Mouse (Mus musculus) myocyte (in vitro differentiated cells): Measurements from ENCODE around the gene Hist1h4a. TPM values are rescaled to one million over a fixed set of nuclear protein-coding genes. Genes with fewer than 3 reads are reported as not detected.

ENCODE experiments used
- H3K27me3 ChIP-seq: one replicate; pipeline ENCODE4 v1.6.1; 2011; ENCODE audit not compliant: control insufficient read depth, insufficient read depth, insufficient read length
- H3K36me3 ChIP-seq: one replicate; pipeline ENCODE4 v1.6.1; 2011; ENCODE audit not compliant: control insufficient read depth, insufficient read depth
- H3K4me2 ChIP-seq: one replicate; pipeline ENCODE4 v1.6.1; 2011; ENCODE audit warnings: low read depth, control low read depth
- H3K4me3 ChIP-seq: one replicate; pipeline ENCODE4 v1.5.1; 2011; ENCODE audit warnings: mild to moderate bottlenecking, control low read depth, moderate library complexity
- H3K79me2 ChIP-seq: one replicate; pipeline ENCODE4 v1.6.1; 2011; ENCODE audit not compliant: control insufficient read depth, insufficient read depth
- H3ac ChIP-seq: one replicate; pipeline ENCODE4 v1.6.1; 2011; ENCODE audit not compliant: control insufficient read depth, insufficient read length
- CEBPB ChIP-seq: IDR thresholded peaks from 2 replicates; pipeline ENCODE4 v1.6.1; 2011; ENCODE audit warnings: mild to moderate bottlenecking, moderate library complexity; ENCODE audit not compliant: poor library complexity, insufficient read depth, severe bottlenecking
- E2F4 ChIP-seq: IDR thresholded peaks from one replicate; pipeline ENCODE4 v1.6.1; 2011; ENCODE audit warnings: mild to moderate bottlenecking, control low read depth, moderate library complexity; ENCODE audit not compliant: insufficient read depth
- MAX ChIP-seq: IDR thresholded peaks from one replicate; pipeline ENCODE4 v1.6.1; 2011; ENCODE audit warnings: low read depth, mild to moderate bottlenecking, control low read depth
- MYOD1 ChIP-seq, 3 experiments: IDR thresholded peaks; one replicate each; pipeline ENCODE4 v1.6.1; 2011; ENCODE audit warnings: control low read depth in 2 of 3, low read depth in 2 of 3, mild to moderate bottlenecking in 2 of 3, moderate library complexity in 1 of 3; ENCODE audit not compliant: insufficient read length in 2 of 3, control insufficient read depth in 1 of 3
- MYOG ChIP-seq, 3 experiments: IDR thresholded peaks; one replicate each; pipeline ENCODE4 v1.6.1; 2011; ENCODE audit warnings: control low read depth in 2 of 3, low read depth in 2 of 3, mild to moderate bottlenecking in 2 of 3; ENCODE audit not compliant: insufficient read length in 2 of 3, control insufficient read depth in 1 of 3, insufficient read depth in 1 of 3
- POLR2A ChIP-seq: IDR thresholded peaks from one replicate; pipeline ENCODE4 v1.6.1; 2011; ENCODE audit warnings: low read depth, mild to moderate bottlenecking, control low read depth, moderate library complexity; ENCODE audit not compliant: insufficient read length
- POLR2AphosphoS2 ChIP-seq: IDR thresholded peaks from one replicate; pipeline ENCODE4 v1.6.1; 2011; ENCODE audit warnings: low read depth, control low read depth; ENCODE audit not compliant: insufficient read length
- REST ChIP-seq: IDR thresholded peaks from one replicate; pipeline ENCODE4 v1.6.1; 2011; ENCODE audit warnings: mild to moderate bottlenecking, control low read depth, moderate library complexity; ENCODE audit not compliant: insufficient read depth, insufficient read length
- SRF ChIP-seq: IDR thresholded peaks from one replicate; pipeline ENCODE4 v1.6.1; 2011; ENCODE audit warnings: low read depth; ENCODE audit not compliant: control insufficient read depth, insufficient read length
- TCF12 ChIP-seq: IDR thresholded peaks from one replicate; pipeline ENCODE4 v1.6.1; 2011; ENCODE audit warnings: mild to moderate bottlenecking, control low read depth; ENCODE audit not compliant: poor library complexity, insufficient read depth, severe bottlenecking
- TCF3 ChIP-seq: IDR thresholded peaks from one replicate; pipeline ENCODE4 v1.6.1; 2011; ENCODE audit warnings: low read depth, control low read depth; ENCODE audit not compliant: insufficient read length
- USF1 ChIP-seq: IDR thresholded peaks from one replicate; pipeline ENCODE4 v1.6.1; 2011; ENCODE audit warnings: low read depth, mild to moderate bottlenecking, control low read depth, moderate library complexity
- polyA plus RNA-seq: library from polyadenylated mRNA; unstranded; fragments of >200 nt; fragmentation: generic; extraction: Trizol; gene quantifications from one replicate; pipeline ENCODE4 v1.2.1, GENCODE M21; 2012; ENCODE audit warnings: missing spikeins

The Hist1h4a gene
- polyA plus RNA-seq, 1 experiment, result 4.2 TPM

GRCm38 (mm10) chr13:23738041-23738440 lies 23.0 kb downstream of the Hist1h4a start:
- TF ChIP-seq MAX (no peak), MYOG (IDR thresholded peaks at IDR 0.05; ENCODE audit: control insufficient read depth in 1 of 3, insufficient read depth in 1 of 3, insufficient read length in 2 of 3, low read depth in 2 of 3) (no peak), TCF12 (no peak), REST (no peak), MYOD1 (IDR thresholded peaks at IDR 0.05; ENCODE audit: control insufficient read depth in 1 of 3, insufficient read length in 2 of 3, low read depth in 2 of 3) (no peak), POLR2AphosphoS2 (no peak), TCF3 (no peak), SRF (no peak), USF1 (no peak), POLR2A (no peak), E2F4 (no peak), CEBPB (no peak)
- Histone ChIP-seq H3K79me2 (no peaks in the 10 kb centered on the region), H3K27me3 (no peaks in the 10 kb centered on the region), H3ac (no peak overlapping the region), H3K4me2 (peak overlapping the region; percentile 69), H3K4me3 (peak overlapping the region; percentile 47), H3K36me3 (no peaks in the 10 kb centered on the region)

- H3K27me3 ChIP-seq, result no peaks in the 10 kb centered on the region
- H3K36me3 ChIP-seq, result no peaks in the 10 kb centered on the region
- no peak for TF ChIP-seq MYOG (IDR thresholded peaks at IDR 0.05; ENCODE audit: control insufficient read depth in 1 of 3, insufficient read depth in 1 of 3, insufficient read length in 2 of 3, low read depth in 2 of 3)
- no peak for TF ChIP-seq POLR2AphosphoS2
- TF ChIP-seq TCF12, result no peak
- TF ChIP-seq POLR2A, result no peak
- TF ChIP-seq USF1, result no peak
- TF ChIP-seq REST, result no peak
- no peak for TF ChIP-seq MAX
- no peak for TF ChIP-seq TCF3
- no peak for TF ChIP-seq SRF
- TF ChIP-seq CEBPB, result no peak
Measured at GRCm38 (mm10) chr13:23737091-23737490, 23.9 kb downstream of the Hist1h4a start.

GRCm38 (mm10) chr13:23732156-23732804 lies 28.8 kb downstream of the Hist1h4a start:
- Histone ChIP-seq H3ac (no peak overlapping the region), H3K4me2 (no peak overlapping the region), H3K27me3 (no peaks in the 10 kb centered on the region), H3K4me3 (no peak overlapping the region), H3K36me3 (no peaks in the 10 kb centered on the region), H3K79me2 (no peaks in the 10 kb centered on the region)
- TF ChIP-seq POLR2AphosphoS2 (no peak), MYOD1 (IDR thresholded peaks at IDR 0.05; ENCODE audit: control insufficient read depth in 1 of 3, insufficient read length in 2 of 3, low read depth in 2 of 3) (no peak), SRF (no peak), TCF12 (no peak), REST (no peak), USF1 (no peak), POLR2A (no peak), MAX (no peak), MYOG (IDR thresholded peaks at IDR 0.05; ENCODE audit: control insufficient read depth in 1 of 3, insufficient read depth in 1 of 3, insufficient read length in 2 of 3, low read depth in 2 of 3) (no peak), CEBPB (no peak)

More at GRCm38 (mm10) chr13:23737091-23737490, 23.9 kb downstream of the Hist1h4a start:
- Histone ChIP-seq H3ac (no peak overlapping the region), H3K4me3 (no peak overlapping the region), H3K79me2 (no peaks in the 10 kb centered on the region), H3K4me2 (no peak overlapping the region)

GRCm38 (mm10) chr13:23730479-23730878 lies 30.6 kb downstream of the Hist1h4a start:
- Histone ChIP-seq H3K79me2 (no peaks in the 10 kb centered on the region), H3K4me3 (no peak overlapping the region), H3K36me3 (no peaks in the 10 kb centered on the region), H3K4me2 (no peak overlapping the region), H3K27me3 (no peaks in the 10 kb centered on the region), H3ac (no peak overlapping the region)
- no peak for TF ChIP-seq SRF
- TF ChIP-seq USF1, result no peak
- no peak for TF ChIP-seq POLR2A
- no peak for TF ChIP-seq REST
- TF ChIP-seq CEBPB, result no peak
- TF ChIP-seq POLR2AphosphoS2, result no peak
- no peak for TF ChIP-seq TCF12
- no peak for TF ChIP-seq MYOG (IDR thresholded peaks at IDR 0.05; ENCODE audit: control insufficient read depth in 1 of 3, insufficient read depth in 1 of 3, insufficient read length in 2 of 3, low read depth in 2 of 3)
- TF ChIP-seq MAX, result no peak
- TF ChIP-seq E2F4, result no peak
- TF ChIP-seq MYOD1 (IDR thresholded peaks at IDR 0.05; ENCODE audit: control insufficient read depth in 1 of 3, insufficient read length in 2 of 3, low read depth in 2 of 3), result no peak

- Histone ChIP-seq H3K79me2 (no peaks in the 10 kb centered on the region), H3K4me2 (no peak overlapping the region), H3K4me3 (no peak overlapping the region), H3K27me3 (no peaks in the 10 kb centered on the region), H3K36me3 (no peaks in the 10 kb centered on the region), H3ac (no peak overlapping the region)
- no peak for TF ChIP-seq MYOG (IDR thresholded peaks at IDR 0.05; ENCODE audit: control insufficient read depth in 1 of 3, insufficient read depth in 1 of 3, insufficient read length in 2 of 3, low read depth in 2 of 3)
- TF ChIP-seq MYOD1 (IDR thresholded peaks at IDR 0.05; ENCODE audit: control insufficient read depth in 1 of 3, insufficient read length in 2 of 3, low read depth in 2 of 3), result no peak
Measured at GRCm38 (mm10) chr13:23729706-23730105, 31.3 kb downstream of the Hist1h4a start.
